Mouse (Mus musculus): Measurements from ENCODE around the gene Snx3. TPM values are rescaled to one million over a fixed set of nuclear protein-coding genes. Genes with fewer than 3 reads are reported as not detected.

Snx3 gene
- polyA plus RNA-seq, 2 experiments, result 303 to 311 TPM

GRCm38 (mm10) chr10:42464224-42464623, 37.6 kb upstream of the Snx3 start:
- ATAC-seq (ENCODE audit: low FRiP score, low read depth), result no peak
- WGBS, result 47% methylated on average over 5 of the region's 5 CpGs
- Histone ChIP-seq H3K9ac (ENCODE audit: low read depth, low read length, severe bottlenecking) (no peak overlapping the region), H3K27me3 (ENCODE audit: control insufficient read depth, insufficient read depth, low read length) (no peaks in the 10 kb centered on the region), H3K27ac (replicated peaks; ENCODE audit: low read depth, low read length) (no peak overlapping the region), H3K4me3 (replicated peaks; ENCODE audit: low read length) (no peak overlapping the region), H3K4me2 (replicated peaks; ENCODE audit: low read depth, low read length, severe bottlenecking) (no peak overlapping the region), H3K9me3 (ENCODE audit: control insufficient read depth, low read length) (no peaks in the 10 kb centered on the region), H3K36me3 (ENCODE audit: control insufficient read depth, insufficient read depth, low read length) (no peaks in the 10 kb centered on the region), H3K4me1 (ENCODE audit: control insufficient read depth, insufficient read depth, low read length) (0 out of 2 replicates have a peak, but pooled peaks cover 3% of the 10 kb centered on the region)
- DNase-seq (ENCODE audit: low spot score), result no peak
- TF ChIP-seq POLR2A (IDR thresholded peaks at IDR 0.05; ENCODE audit: borderline replicate concordance, extremely low read depth, insufficient read depth, insufficient read length), result no peak

GRCm38 (mm10) chr10:42464805-42465204, 37.0 kb upstream of the Snx3 start:
- TF ChIP-seq POLR2A (IDR thresholded peaks at IDR 0.05; ENCODE audit: borderline replicate concordance, extremely low read depth, insufficient read depth, insufficient read length), result no peak
- ATAC-seq (ENCODE audit: low FRiP score, low read depth) (no peak), DNase-seq (ENCODE audit: low spot score) (no peak)
- Histone ChIP-seq H3K4me1 (ENCODE audit: control insufficient read depth, insufficient read depth, low read length) (0 out of 2 replicates have a peak, but pooled peaks cover 3% of the 10 kb centered on the region), H3K27me3 (ENCODE audit: control insufficient read depth, insufficient read depth, low read length) (no peaks in the 10 kb centered on the region), H3K36me3 (ENCODE audit: control insufficient read depth, insufficient read depth, low read length) (no peaks in the 10 kb centered on the region), H3K9me3 (ENCODE audit: control insufficient read depth, low read length) (no peaks in the 10 kb centered on the region), H3K4me3 (replicated peaks; ENCODE audit: low read length) (no peak overlapping the region), H3K27ac (replicated peaks; ENCODE audit: low read depth, low read length) (no peak overlapping the region), H3K9ac (ENCODE audit: low read depth, low read length, severe bottlenecking) (no peak overlapping the region), H3K4me2 (replicated peaks; ENCODE audit: low read depth, low read length, severe bottlenecking) (no peak overlapping the region)
- WGBS, result 81% methylated on average over 14 of the region's 14 CpGs

GRCm38 (mm10) chr10:42474946-42475514, 26.8 kb upstream of the Snx3 start:
- DNase-seq (ENCODE audit: low spot score) (no peak), ATAC-seq (ENCODE audit: low FRiP score, low read depth) (no peak)
- Histone ChIP-seq H3K27ac (replicated peaks; ENCODE audit: low read depth, low read length) (no peak overlapping the region), H3K9ac (ENCODE audit: low read depth, low read length, severe bottlenecking) (no peak overlapping the region), H3K27me3 (ENCODE audit: control insufficient read depth, insufficient read depth, low read length) (no peaks in the 10 kb centered on the region), H3K9me3 (ENCODE audit: control insufficient read depth, low read length) (no peaks in the 10 kb centered on the region), H3K4me2 (replicated peaks; ENCODE audit: low read depth, low read length, severe bottlenecking) (no peak overlapping the region), H3K4me1 (ENCODE audit: control insufficient read depth, insufficient read depth, low read length) (peaks cover 10% of the 10 kb centered on the region), H3K36me3 (ENCODE audit: control insufficient read depth, insufficient read depth, low read length) (peaks cover 6% of the 10 kb centered on the region; the same call in 1 of the 2 replicates), H3K4me3 (replicated peaks; ENCODE audit: low read length) (no peak overlapping the region)
- TF ChIP-seq POLR2A (IDR thresholded peaks at IDR 0.05; ENCODE audit: borderline replicate concordance, extremely low read depth, insufficient read depth, insufficient read length), result no peak
- 70% methylated on average over 6 of the region's 6 CpGs for WGBS

- WGBS, result 94% methylated on average over 10 of the region's 10 CpGs
- Histone ChIP-seq H3K4me2 (replicated peaks; ENCODE audit: low read depth, low read length, severe bottlenecking) (0 out of 2 replicates have a peak overlapping the region, but pooled peaks have one; percentile 80), H3K4me3 (replicated peaks; ENCODE audit: low read length) (no peak overlapping the region), H3K36me3 (ENCODE audit: control insufficient read depth, insufficient read depth, low read length) (0 out of 2 replicates have a peak, but pooled peaks cover under 1% of the 10 kb centered on the region), H3K27ac (replicated peaks; ENCODE audit: low read depth, low read length) (no peak overlapping the region), H3K27me3 (ENCODE audit: control insufficient read depth, insufficient read depth, low read length) (no peaks in the 10 kb centered on the region), H3K9ac (ENCODE audit: low read depth, low read length, severe bottlenecking) (no peak overlapping the region), H3K9me3 (ENCODE audit: control insufficient read depth, low read length) (no peaks in the 10 kb centered on the region), H3K4me1 (ENCODE audit: control insufficient read depth, insufficient read depth, low read length) (peaks cover 10% of the 10 kb centered on the region)
- DNase-seq (ENCODE audit: low spot score) (no peak), ATAC-seq (ENCODE audit: low FRiP score, low read depth) (no peak)
- no peak for TF ChIP-seq POLR2A (IDR thresholded peaks at IDR 0.05; ENCODE audit: borderline replicate concordance, extremely low read depth, insufficient read depth, insufficient read length)
Measured at GRCm38 (mm10) chr10:42476774-42477475, 24.9 kb upstream of the Snx3 start.

- Histone ChIP-seq H3K9ac (ENCODE audit: low read depth, low read length, severe bottlenecking) (peak overlapping the region; percentile 88), H3K36me3 (ENCODE audit: control insufficient read depth, insufficient read depth, low read length) (no peaks in the 10 kb centered on the region), H3K9me3 (ENCODE audit: control insufficient read depth, low read length) (no peaks in the 10 kb centered on the region), H3K27ac (replicated peaks; ENCODE audit: low read depth, low read length) (peak overlapping the region; percentile 88), H3K27me3 (ENCODE audit: control insufficient read depth, insufficient read depth, low read length) (no peaks in the 10 kb centered on the region), H3K4me2 (replicated peaks; ENCODE audit: low read depth, low read length, severe bottlenecking) (peak overlapping the region; percentile 80), H3K4me3 (replicated peaks; ENCODE audit: low read length) (peak overlapping the region; percentile 72), H3K4me1 (ENCODE audit: control insufficient read depth, insufficient read depth, low read length) (peaks cover 10% of the 10 kb centered on the region)
- ATAC-seq (ENCODE audit: low FRiP score, low read depth) (peak; percentile 20; the same call in 1 of the 2 replicates), DNase-seq (ENCODE audit: low spot score) (no peak)
- no peak for TF ChIP-seq POLR2A (IDR thresholded peaks at IDR 0.05; ENCODE audit: borderline replicate concordance, extremely low read depth, insufficient read depth, insufficient read length)
- WGBS, result 14% methylated on average over 24 of the region's 25 CpGs
Measured at GRCm38 (mm10) chr10:42477550-42478340, 24.1 kb upstream of the Snx3 start.

Measured in limb, embryonic 14.5 days (tissue).